Mouse (Mus musculus) v-Abl transformed pro-B cells (cell line): Measurements from ENCODE around the gene Ypel1.

ENCODE experiments used
- in situ Hi-C, 2 experiments: fragments of 400-800 bp; cut with MboI; formaldehyde crosslinking; loops; one replicate each; pipeline ENCODE4 v1.15.1; 2025; ENCODE audit not compliant: unreplicated experiment in 2 of 2

Gene Ypel1

GRCm38 (mm10) chr16:17085636-17086035, 16.1 kb downstream of the Ypel1 start:
- in situ Hi-C loops = no loop called here

DNA sequence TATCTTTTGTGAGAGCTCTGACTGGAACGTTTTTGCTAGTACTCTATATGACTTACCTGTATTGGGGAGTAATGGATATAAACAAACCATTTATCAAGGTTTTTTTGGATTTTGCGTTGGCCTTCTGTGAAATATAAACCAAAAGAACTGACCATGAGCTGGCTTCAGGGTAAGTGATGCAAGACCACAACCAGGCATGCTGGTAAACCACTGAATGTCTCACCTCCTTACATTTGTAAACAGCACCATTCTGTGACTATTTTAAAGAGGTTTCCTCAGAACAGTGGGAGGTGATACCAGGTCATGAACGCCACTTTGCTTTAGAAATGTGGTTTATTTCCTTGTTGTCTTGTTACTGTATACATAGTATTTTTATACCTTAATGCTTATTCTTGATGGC, 16.7 kb downstream of the Ypel1 start:
- in situ Hi-C loops = no loop called here

GRCm38 (mm10) chr16:17086669-17087193, 17.2 kb downstream of the Ypel1 start:
- in situ Hi-C loops = no loop called here

DNA sequence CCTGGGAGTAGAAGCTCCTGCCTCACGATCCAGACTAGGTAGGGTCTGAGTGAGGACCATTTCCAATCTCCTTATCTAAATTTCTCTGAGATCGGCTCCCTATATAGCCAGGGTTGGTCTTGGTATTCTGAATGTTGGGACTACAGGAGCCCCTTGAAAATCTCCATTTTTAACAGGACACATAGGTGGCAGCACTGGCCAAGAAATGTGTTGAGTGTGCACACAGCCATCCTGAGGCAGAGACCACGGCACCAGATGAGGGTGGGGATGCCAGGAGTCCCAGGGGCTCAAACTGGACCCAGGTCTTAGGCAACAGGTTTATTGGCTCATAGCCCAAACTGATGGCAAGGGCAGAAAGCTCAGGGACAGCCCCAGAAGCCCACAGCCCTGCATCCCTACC, 18.9 kb downstream of the Ypel1 start:
- in situ Hi-C loops = no loop called here

DNA sequence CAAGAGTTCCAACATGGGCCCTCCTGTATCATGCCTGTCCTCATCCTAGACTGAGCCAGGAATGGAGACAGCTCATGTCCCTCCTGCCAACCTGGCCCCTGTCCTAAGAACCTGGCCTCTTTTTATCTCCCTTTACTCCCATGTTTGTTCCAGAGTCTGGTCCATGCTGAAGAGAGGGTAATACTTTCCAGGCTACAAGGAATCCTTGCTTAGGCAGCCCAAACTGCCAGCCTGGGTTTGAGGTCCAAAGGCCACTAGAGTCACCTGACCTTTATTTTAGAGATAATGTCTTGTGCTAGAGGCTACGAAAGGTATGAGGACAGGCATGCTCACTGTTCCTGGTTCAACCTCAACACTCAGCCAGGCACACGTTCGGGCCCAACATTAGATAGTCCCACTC, 27.4 kb downstream of the Ypel1 start:
- in situ Hi-C loops = no loop called here

- in situ Hi-C loops = no loop called here
Observed at GRCm38 (mm10) chr16:17102630-17103220, 33.2 kb downstream of the Ypel1 start.

GRCm38 (mm10) chr16:17104600-17104999, 35.1 kb downstream of the Ypel1 start:
- in situ Hi-C loops = no loop called here

GRCm38 (mm10) chr16:17110771-17111743, 41.6 kb downstream of the Ypel1 start, which contains the start of gene Ppil2:
Gene Ppil2 (minus strand): TSS chr16:17111257.
- in situ Hi-C loops = no loop called here

DNA sequence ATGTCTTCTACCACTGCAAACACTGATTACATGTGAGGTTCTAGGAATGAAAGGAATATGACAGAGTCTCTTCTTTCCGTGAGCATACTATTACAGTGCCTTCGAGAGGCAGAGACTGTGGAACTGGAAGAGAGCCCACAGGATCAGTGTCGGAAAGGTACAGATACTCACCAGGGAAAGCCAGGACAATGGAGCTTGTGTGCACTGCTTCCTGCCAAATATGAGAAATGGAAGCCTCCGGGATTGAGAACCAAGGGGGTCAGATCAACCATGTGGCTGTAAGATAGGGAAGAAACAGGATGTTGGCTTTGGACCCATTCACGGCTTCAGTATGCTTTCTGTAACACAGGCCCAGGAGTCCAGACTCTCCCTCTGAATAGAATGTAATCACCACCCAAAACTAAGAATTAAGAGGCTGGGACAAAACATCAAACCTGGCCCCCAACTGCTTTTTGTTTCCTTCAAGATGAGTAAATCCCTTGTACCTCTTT, 47.9 kb downstream of the Ypel1 start:
- in situ Hi-C loops = no loop called here

DNA sequence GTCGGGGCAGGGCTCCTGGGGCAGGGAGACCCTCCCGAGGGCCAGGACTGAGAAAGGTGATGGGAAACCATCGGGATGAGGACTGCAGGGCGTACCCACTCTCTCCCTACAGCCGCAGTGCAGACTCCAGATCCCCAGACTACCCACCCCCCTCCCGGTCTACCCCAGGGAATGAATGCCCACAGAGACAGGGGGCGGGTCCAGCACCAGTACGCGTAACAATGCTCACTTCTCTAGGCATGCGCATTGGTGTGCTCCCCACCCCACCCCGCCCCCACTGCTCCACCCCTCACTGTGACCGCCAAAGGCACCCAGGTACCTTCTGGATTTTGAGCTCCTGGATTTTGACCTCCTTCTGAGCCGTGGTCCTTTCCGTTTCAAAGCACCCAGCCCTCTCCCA, 52.1 kb downstream of the Ypel1 start:
- in situ Hi-C loops = no loop called here

GRCm38 (mm10) chr16:17124119-17124870, 54.8 kb downstream of the Ypel1 start:
- in situ Hi-C loops = no loop called here

- in situ Hi-C loops = no loop called here
Observed at GRCm38 (mm10) chr16:17124871-17125520, 55.5 kb downstream of the Ypel1 start, which contains the start of gene 2610318N02Rik. Gene 2610318N02Rik (minus strand): TSS chr16:17125167.

DNA sequence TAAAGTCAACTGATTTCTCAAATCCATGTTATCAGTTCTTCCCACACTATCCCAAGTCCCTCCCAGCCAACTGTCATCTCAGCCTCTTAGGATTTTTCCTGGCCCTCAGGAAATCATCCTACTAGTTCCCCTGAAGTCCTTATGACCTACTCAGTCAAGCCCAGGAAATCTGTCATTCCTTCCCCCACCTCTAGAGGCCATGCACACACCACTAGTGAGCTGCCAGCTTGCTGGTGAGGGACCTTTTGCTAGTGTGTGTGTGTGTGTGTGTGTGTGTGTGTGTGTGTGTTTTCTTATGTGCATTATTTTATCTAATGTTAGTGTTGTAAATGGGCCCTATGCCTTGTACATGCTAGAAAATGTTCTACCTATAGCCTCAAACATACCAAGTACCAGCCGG, 57.8 kb downstream of the Ypel1 start:
- in situ Hi-C loops = no loop called here

DNA sequence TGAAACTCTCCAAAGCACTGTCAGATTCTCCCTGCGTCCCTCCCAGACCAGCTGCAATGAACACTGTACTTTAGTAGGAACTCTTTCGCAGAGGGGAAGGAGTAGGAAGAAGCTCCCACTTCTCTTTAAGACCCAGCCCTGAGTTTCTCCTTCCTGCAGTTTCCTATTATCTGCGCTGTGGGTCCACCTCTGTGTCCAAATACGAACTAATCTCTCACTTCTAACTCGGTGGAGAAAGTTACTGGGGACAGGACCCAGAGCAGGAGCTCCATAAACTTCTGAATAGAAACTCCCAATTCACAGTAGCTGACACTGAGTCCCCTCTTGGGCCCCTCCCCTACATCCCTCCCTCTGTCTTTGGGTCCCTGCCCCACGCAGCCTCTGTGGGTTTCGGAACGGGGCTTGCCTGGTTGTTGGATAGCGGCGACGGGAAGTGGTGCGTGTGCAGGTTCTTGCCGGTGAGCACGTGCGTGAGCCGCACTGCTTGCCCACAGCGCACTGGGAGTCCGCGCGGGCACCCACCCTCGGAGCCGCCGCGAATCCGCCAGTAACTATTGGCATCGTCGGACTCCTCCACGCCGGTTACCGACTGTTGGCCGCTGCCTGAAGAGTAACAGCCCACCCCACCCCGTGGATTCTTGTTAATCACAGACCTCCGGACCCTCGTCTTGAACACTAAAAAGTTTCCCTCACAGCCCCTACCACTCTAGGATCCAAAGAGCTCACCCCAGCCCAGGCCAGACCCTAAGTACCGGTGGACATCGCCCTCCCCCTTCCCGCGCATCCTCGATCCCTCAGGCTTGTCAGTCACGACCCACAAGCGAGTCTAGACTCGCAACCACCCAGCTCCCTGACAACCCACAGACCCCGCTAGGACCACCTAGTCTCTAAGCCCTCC, 61.9 kb downstream of the Ypel1 start:
- in situ Hi-C loops = loop anchor here (5.0 kb wide), 2 partner anchors 71 to 151 kb away; partner anchors contain the start of gene Ube2l3 (in 2 of the 2)

- in situ Hi-C loops = loop anchor here (5.0 kb wide), 2 partner anchors 70 to 150 kb away; partner anchors contain the start of gene Ube2l3 (in 2 of the 2)
Observed at GRCm38 (mm10) chr16:17132089-17132905, 62.8 kb downstream of the Ypel1 start, which contains the start of gene Sdf2l1. Gene Sdf2l1 (minus strand): TSS chr16:17132383.

DNA sequence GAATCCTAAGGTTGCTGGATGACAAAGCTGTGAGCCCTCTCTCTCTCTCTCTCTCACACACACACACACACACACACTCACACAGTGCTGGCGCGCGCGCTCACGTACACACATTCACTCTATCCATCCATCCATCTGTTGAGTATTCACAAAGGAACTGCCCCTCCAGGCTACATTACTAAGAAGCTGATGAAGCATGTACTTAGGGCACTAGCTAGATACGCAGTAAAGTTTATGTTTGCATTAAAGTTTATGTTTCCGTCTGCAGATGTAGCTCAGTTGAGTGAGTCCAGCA, 63.4 kb downstream of the Ypel1 start:
- in situ Hi-C loops = loop anchor here (5.0 kb wide), 2 partner anchors 69 to 149 kb away; partner anchors contain the start of gene Ube2l3 (in 2 of the 2)
